ENCODE assay signal across 19 mouse cellular contexts in genomic region chr14:87754744-87755143, GRCm38 (mm10).
DNase-seq lines count a peak whose midpoint lies in the region; ATAC-seq and TF ChIP-seq lines count a peak whose summit lies in the region.
"Had no signal": no experiment of that assay in that cellular context is flagged by ENCODE, and none has a peak within 500 bp of the region (broad histone marks: within the 10 kb centered on the region; RNA-seq: fewer than 3 reads in every experiment).

No protein-coding gene starts in this region.

- ATAC-seq in hindbrain, embryonic 12.5 days (ENCODE audit: low FRiP score): peak; percentile 48; the same call in 1 of the 2 replicates
- no peak for ATAC-seq in hindbrain, embryonic 13.5 days (ENCODE audit: low FRiP score)
- ATAC-seq: intestine, embryonic 15.5 days; Patski had no signal

- TF ChIP-seq CTCF in cerebellum, adult 2 months (IDR thresholded peaks at IDR 0.05; ENCODE audit: borderline replicate concordance, insufficient read depth, low read depth, low read length): no peak
- TF ChIP-seq CTCF in thymus, adult 2 months (IDR thresholded peaks at IDR 0.05; ENCODE audit: borderline replicate concordance, control insufficient read depth, extremely low read depth, insufficient read depth, low read length, poor library complexity): no peak

- no peaks in the 10 kb centered on the region for H3K36me3 ChIP-seq in hindbrain, embryonic 12.5 days
- no peaks in the 10 kb centered on the region for H3K36me3 ChIP-seq in hindbrain, embryonic 13.5 days
- H3K36me3 ChIP-seq in thymus, adult 2 months (ENCODE audit: control insufficient read depth, insufficient read depth, low read length): no peaks in the 10 kb centered on the region
- H3K36me3 ChIP-seq: intestine, embryonic 15.5 days; kidney, embryonic 15.5 days; limb, embryonic 15.5 days had no signal

- DNase-seq in cerebellum, postnatal 14 days: peak; percentile 20 to 44
- DNase-seq in cerebellum, adult 2 months: no peak
- DNase-seq in retina, embryonic 14.5 days (ENCODE audit: low spot score): peak; percentile 6
- DNase-seq in retina, postnatal 1 day: no peak
- DNase-seq in thymus, adult 2 months: no peak
- DNase-seq in lung, postnatal 14 days: no peak
- DNase-seq: cerebellum, adult 11-12 months; gastrocnemius, postnatal 36 days; heart, postnatal 14 days; lung, adult 2 months; thymus, postnatal 14 days had no signal

- WGBS in cerebellum, adult 2 months: 8% methylated on average over 4 of the region's 4 CpGs
- WGBS in hindbrain, embryonic 12.5 days: 58% methylated on average over 4 of the region's 4 CpGs
- 70% methylated on average over 4 of the region's 4 CpGs for WGBS in hindbrain, embryonic 13.5 days
- WGBS in thymus, adult 2 months: 36% methylated on average over 4 of the region's 4 CpGs

- no peak for TF ChIP-seq POLR2A in cerebellum, adult 2 months (IDR thresholded peaks at IDR 0.05; ENCODE audit: borderline replicate concordance, insufficient read depth, low read length)
- no peak for TF ChIP-seq POLR2A in thymus, adult 2 months (IDR thresholded peaks at IDR 0.05; ENCODE audit: control insufficient read depth, extremely low read depth, insufficient read depth, low read length, poor library complexity)

- no peak overlapping the region for H3K9ac ChIP-seq in hindbrain, embryonic 12.5 days
- H3K9ac ChIP-seq in hindbrain, embryonic 13.5 days: no peak overlapping the region
- H3K9ac ChIP-seq: intestine, embryonic 15.5 days; kidney, embryonic 15.5 days; limb, embryonic 15.5 days had no signal

- H3K9me3 ChIP-seq in hindbrain, embryonic 12.5 days (replicated peaks): no peaks in the 10 kb centered on the region
- no peaks in the 10 kb centered on the region for H3K9me3 ChIP-seq in hindbrain, embryonic 13.5 days
- H3K9me3 ChIP-seq: intestine, embryonic 15.5 days; kidney, embryonic 15.5 days; limb, embryonic 15.5 days had no signal

- H3K27me3 ChIP-seq in cerebellum, adult 2 months (ENCODE audit: control insufficient read depth, insufficient read depth, low read length): no peaks in the 10 kb centered on the region
- no peaks in the 10 kb centered on the region for H3K27me3 ChIP-seq in hindbrain, embryonic 12.5 days
- no peaks in the 10 kb centered on the region for H3K27me3 ChIP-seq in hindbrain, embryonic 13.5 days
- H3K27me3 ChIP-seq in thymus, adult 2 months (ENCODE audit: control insufficient read depth, insufficient read depth, low read length): no peaks in the 10 kb centered on the region
- H3K27me3 ChIP-seq: intestine, embryonic 15.5 days; kidney, embryonic 15.5 days; limb, embryonic 15.5 days had no signal

- no peak overlapping the region for H3K4me3 ChIP-seq in cerebellum, adult 2 months (replicated peaks; ENCODE audit: insufficient read depth, low read depth, low read length)
- H3K4me3 ChIP-seq in hindbrain, embryonic 12.5 days: no peak overlapping the region
- no peak overlapping the region for H3K4me3 ChIP-seq in hindbrain, embryonic 13.5 days
- no peak overlapping the region for H3K4me3 ChIP-seq in thymus, adult 2 months (ENCODE audit: control insufficient read depth, insufficient read depth, low read length)
- H3K4me3 ChIP-seq: intestine, embryonic 15.5 days; kidney, embryonic 15.5 days; left cerebral cortex, adult 2 months; limb, embryonic 15.5 days; myocyte had no signal

- no peaks in the 10 kb centered on the region for H3K4me1 ChIP-seq in cerebellum, adult 2 months (ENCODE audit: control insufficient read depth, insufficient read depth, low read length)
- no peaks in the 10 kb centered on the region for H3K4me1 ChIP-seq in hindbrain, embryonic 12.5 days
- no peaks in the 10 kb centered on the region for H3K4me1 ChIP-seq in hindbrain, embryonic 13.5 days (replicated peaks)
- no peaks in the 10 kb centered on the region for H3K4me1 ChIP-seq in thymus, adult 2 months (replicated peaks; ENCODE audit: control insufficient read depth, insufficient read depth, low read length)
- H3K4me1 ChIP-seq: intestine, embryonic 15.5 days; kidney, embryonic 15.5 days; limb, embryonic 15.5 days had no signal

- no peak overlapping the region for H3K27ac ChIP-seq in cerebellum, adult 2 months (ENCODE audit: insufficient read depth, low read length)
- H3K27ac ChIP-seq in hindbrain, embryonic 12.5 days: no peak overlapping the region
- no peak overlapping the region for H3K27ac ChIP-seq in hindbrain, embryonic 13.5 days
- no peak overlapping the region for H3K27ac ChIP-seq in thymus, adult 2 months (ENCODE audit: control insufficient read depth, insufficient read depth, low read length)
- H3K27ac ChIP-seq: intestine, embryonic 15.5 days; kidney, embryonic 15.5 days; left cerebral cortex, adult 2 months; limb, embryonic 15.5 days had no signal

- no peak overlapping the region for H3K4me2 ChIP-seq in hindbrain, embryonic 12.5 days (replicated peaks)
- no peak overlapping the region for H3K4me2 ChIP-seq in hindbrain, embryonic 13.5 days
- H3K4me2 ChIP-seq: intestine, embryonic 15.5 days; kidney, embryonic 15.5 days; limb, embryonic 15.5 days had no signal

Comparison
In these comparisons a context has a peak if more than half of its experiments do, and no peak if none do; other contexts are left out.
1. DNase-seq: peak in cerebellum, postnatal 14 days (2 of 2) and retina, embryonic 14.5 days (single experiment); none in cerebellum, adult 2 months (0 of 2), retina, postnatal 1 day (single experiment), thymus, adult 2 months (single experiment) and lung, postnatal 14 days (single experiment).